Mouse (Mus musculus) B cell, adult (primary cell): ENCODE results near the gene Klk1b1. TPM values are rescaled to one million over a fixed set of nuclear protein-coding genes. Genes with fewer than 3 reads are reported as not detected.

ENCODE experiments used
- total RNA-seq: library from RNA; stranded (reverse); gene quantifications from 4 replicates; pipeline ENCODE4 v1.2.4, GENCODE M21; 2023; ENCODE audit not compliant: inconsistent age

Gene Klk1b1
- not detected in 4 replicates for total RNA-seq

GRCm38 (mm10) chr7:43966451-43966850 is at the start of gene Klk1b1:
Klk1b1 (plus strand) TSS chr7:43966751.

DNA sequence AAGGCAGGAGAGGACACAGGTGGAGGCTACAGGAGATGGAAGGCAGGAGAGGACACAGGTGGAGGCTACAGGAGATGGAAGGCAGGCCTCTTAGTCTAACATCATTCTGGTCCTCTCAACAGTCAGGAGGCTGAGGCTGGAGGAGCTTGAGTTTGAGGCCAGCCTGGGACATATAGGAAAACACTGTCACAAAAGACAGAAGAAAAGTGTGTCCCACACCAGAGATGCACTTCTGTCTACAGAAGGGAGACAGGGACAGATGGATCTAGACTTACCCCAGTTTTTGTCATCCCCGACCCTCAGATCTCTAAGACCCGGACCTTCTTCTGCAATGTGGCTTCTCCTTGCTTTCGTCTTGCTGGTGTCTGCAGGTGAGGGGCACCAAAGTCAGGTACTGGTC is 33.1 kb upstream of the Klk1b1 start, which contains the start of gene Klk15:
Klk15 (plus strand) TSS at position 301 of the 400 bp plus-strand sequence.

GRCm38 (mm10) chr7:43950364-43950763 is 16.2 kb upstream of the Klk1b1 start, which contains the start of gene Klk1b8:
Klk1b8 (plus strand) TSS chr7:43950664.

GRCm38 (mm10) chr7:43975761-43976160 is 9.2 kb downstream of the Klk1b1 start, which contains the start of gene Klk1b9:
Klk1b9 (plus strand) TSS chr7:43976061.

GRCm38 (mm10) chr7:43995577-43995976 is 29.0 kb downstream of the Klk1b1 start, which contains the start of gene Klk1b11:
Klk1b11 (plus strand) TSS chr7:43995877.

GRCm38 (mm10) chr7:44011868-44012267 is 45.3 kb downstream of the Klk1b1 start, which contains the start of gene Klk1b26:
Klk1b26 (plus strand) TSS chr7:44012168.

Other genes with a start within 250 kb of the Klk1b1 start
- gene Klk12, start 197.9 kb upstream of the Klk1b1 start, total RNA-seq, result not detected in 4 replicates
- not detected in 4 replicates for gene Klk11, start 192.1 kb upstream of the Klk1b1 start, total RNA-seq
- gene Klk10, start 185.7 kb upstream of the Klk1b1 start, total RNA-seq, result not detected in 4 replicates
- gene Klk9, start 174.9 kb upstream of the Klk1b1 start, total RNA-seq, result not detected in 4 replicates
- 1.1 to 6.0 TPM (median 4.7 TPM) in 4 replicates for gene Klk8, start 169.2 kb upstream of the Klk1b1 start, total RNA-seq
- not detected in 4 replicates for gene Klk7, start 155.5 kb upstream of the Klk1b1 start, total RNA-seq
- gene Klk6, start 142.3 kb upstream of the Klk1b1 start, total RNA-seq, result not detected in 4 replicates
- not detected in 4 replicates for gene Klk5, start 124.8 kb upstream of the Klk1b1 start, total RNA-seq
- gene Klk4, start 85.6 kb upstream of the Klk1b1 start, total RNA-seq, result not detected in 4 replicates
- gene Klk15, start 33.0 kb upstream of the Klk1b1 start, total RNA-seq, result not detected in 4 replicates
- not detected in 4 replicates for gene Klk1b8, start 16.1 kb upstream of the Klk1b1 start, total RNA-seq
- gene Klk1b9, start 9.3 kb downstream of the Klk1b1 start, total RNA-seq, result not detected in 4 replicates
- not detected in 4 replicates for gene Klk1b11, start 29.1 kb downstream of the Klk1b1 start, total RNA-seq
- gene Klk1b26, start 45.4 kb downstream of the Klk1b1 start, total RNA-seq, result not detected in 4 replicates
- gene Klk1b27, start 85.5 kb downstream of the Klk1b1 start, total RNA-seq, result not detected in 4 replicates
- not detected in 4 replicates for gene Klk1b21, start 135.6 kb downstream of the Klk1b1 start, total RNA-seq
- gene Klk1b22, start 145.9 kb downstream of the Klk1b1 start, total RNA-seq, result not detected in 4 replicates
- gene Klk1b16, start 170.0 kb downstream of the Klk1b1 start, total RNA-seq, result not detected in 4 replicates
- gene Klk1b24, start 221.5 kb downstream of the Klk1b1 start, total RNA-seq, result not detected in 4 replicates
- gene Klk1b3, start 231.4 kb downstream of the Klk1b1 start, total RNA-seq, result not detected in 4 replicates
- gene Klk1b4, start 240.7 kb downstream of the Klk1b1 start, total RNA-seq, result not detected in 4 replicates
- not detected in 4 replicates for gene Klk1b5, start 249.2 kb downstream of the Klk1b1 start, total RNA-seq